Mouse (Mus musculus) hindbrain, embryonic 13.5 days (tissue): Measurements from ENCODE around the gene Uox. TPM values are rescaled to one million over a fixed set of nuclear protein-coding genes. Genes with fewer than 3 reads are reported as not detected.

Experiments used
- ATAC-seq: fragments of 200-750 bp; cut with Nextera tagmentation; 2 replicates; pipeline ENCODE4 v1.8.0; 2017; ENCODE audit warnings: moderate TSS enrichment; ENCODE audit not compliant: low FRiP score
- H3K27ac ChIP-seq: fragments of 300-500 bp; sonication (generic); 2 replicates; pipeline ENCODE4 v1.5.1; 2015; ENCODE audit warnings: inconsistent platforms, mild to moderate bottlenecking, moderate library complexity
- H3K27me3 ChIP-seq: fragments of 300-500 bp; sonication (generic); 2 replicates; pipeline ENCODE4 v1.6.1; 2015; ENCODE audit warnings: mild to moderate bottlenecking, inconsistent platforms
- H3K36me3 ChIP-seq: fragments of 300-500 bp; sonication (generic); 2 replicates; pipeline ENCODE4 v1.6.1; 2015; ENCODE audit warnings: mild to moderate bottlenecking, inconsistent platforms
- H3K4me1 ChIP-seq: fragments of 300-500 bp; sonication (generic); replicated peaks from 2 replicates; pipeline ENCODE4 v1.6.1; 2015; ENCODE audit warnings: inconsistent platforms
- H3K4me2 ChIP-seq: fragments of 300-500 bp; sonication (generic); 2 replicates; pipeline ENCODE4 v1.6.1; 2015; ENCODE audit warnings: inconsistent platforms, mild to moderate bottlenecking, moderate library complexity
- H3K4me3 ChIP-seq: fragments of 300-500 bp; sonication (generic); 2 replicates; pipeline ENCODE4 v1.5.1; 2015; ENCODE audit warnings: mild to moderate bottlenecking, inconsistent platforms
- H3K9ac ChIP-seq: fragments of 300-500 bp; sonication (generic); 2 replicates; pipeline ENCODE4 v1.6.1; 2015; ENCODE audit warnings: mild to moderate bottlenecking, inconsistent platforms
- H3K9me3 ChIP-seq: fragments of 300-500 bp; sonication (generic); 2 replicates; pipeline ENCODE4 v1.6.1; 2016; ENCODE audit warnings: inconsistent platforms
- WGBS: fragments of 180-500 bp; shearing (Covaris S2); methylation state at CpG from one replicate; pipeline ENCODE4 v1.1.7; 2015; 5-methylcytosine and 5-hydroxymethylcytosine counted together
- polyA plus RNA-seq: library from polyadenylated mRNA; unstranded; fragments of >200 nt; fragmentation: Nextera tagmentation; extraction: Ambion mirVana; gene quantifications from 2 replicates; pipeline ENCODE4 v1.2.1, GENCODE M21; 2015

The Uox gene
- polyA plus RNA-seq, 1 experiment from 2014 or later = not detected

- WGBS = 31% methylated on average over 14 of the region's 14 CpGs
- no peaks in the 10 kb centered on the region for H3K9me3 ChIP-seq
- no peaks in the 10 kb centered on the region for H3K27me3 ChIP-seq
- no peak overlapping the region for H3K4me2 ChIP-seq
- H3K9ac ChIP-seq = no peak overlapping the region
- ATAC-seq = no peak
- H3K4me1 ChIP-seq = peaks cover 3% of the 10 kb centered on the region; the same call in 1 of the 2 replicates
- no peak overlapping the region for H3K4me3 ChIP-seq
- H3K36me3 ChIP-seq = no peaks in the 10 kb centered on the region
- H3K27ac ChIP-seq = peak overlapping the region; percentile 44; the same call in 1 of the 2 replicates
Observed at GRCm38 (mm10) chr3:146564268-146565064, 5.8 kb upstream of the Uox start.

DNA sequence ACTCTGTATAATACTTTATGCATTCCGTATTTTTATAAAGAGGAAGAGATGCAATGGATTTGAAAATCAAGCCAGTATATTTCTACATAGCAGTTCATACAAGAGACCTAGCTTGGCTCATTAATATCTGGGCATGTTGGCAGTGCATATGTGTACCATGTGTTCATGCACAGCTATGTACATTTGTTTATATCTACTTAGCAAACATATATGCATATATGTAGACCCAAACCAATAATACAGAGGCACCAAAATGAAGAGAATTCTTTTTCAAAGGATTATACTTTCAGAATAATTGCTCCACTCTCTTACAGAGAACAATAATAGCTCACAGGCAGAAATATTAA is 5.2 kb upstream of the Uox start:
- no peak overlapping the region for H3K4me3 ChIP-seq
- H3K4me2 ChIP-seq = no peak overlapping the region
- no peaks in the 10 kb centered on the region for H3K9me3 ChIP-seq
- no peaks in the 10 kb centered on the region for H3K36me3 ChIP-seq
- WGBS = 97% methylated on average over 1 of the region's 1 CpGs
- no peak for ATAC-seq
- peaks cover 3% of the 10 kb centered on the region; the same call in 1 of the 2 replicates for H3K4me1 ChIP-seq
- H3K27ac ChIP-seq = 0 out of 2 replicates have a peak overlapping the region, but pooled peaks have one; percentile 44
- no peaks in the 10 kb centered on the region for H3K27me3 ChIP-seq
- H3K9ac ChIP-seq = no peak overlapping the region

DNA sequence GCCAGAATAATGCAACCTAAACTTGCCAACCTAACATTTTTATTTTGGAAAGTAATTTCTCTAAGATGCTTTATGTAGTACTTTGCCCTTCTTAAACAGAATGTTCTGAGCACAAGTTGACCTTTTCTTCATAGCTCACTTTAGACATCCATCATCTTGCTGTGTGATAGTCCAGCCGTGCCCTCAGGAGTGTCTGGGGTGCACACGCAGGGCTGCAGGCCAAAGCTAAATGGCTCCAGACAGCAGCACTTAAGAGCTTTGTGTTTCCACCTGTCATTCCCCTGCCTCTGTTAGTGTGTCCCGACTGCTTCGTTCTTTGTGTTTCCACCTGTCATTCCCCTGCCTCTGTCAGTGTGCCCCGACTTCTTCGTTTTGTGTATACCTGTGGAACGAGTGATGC is 2.9 kb upstream of the Uox start:
- Histone ChIP-seq H3K4me1 (peaks cover 3% of the 10 kb centered on the region; the same call in 1 of the 2 replicates), H3K27ac (no peak overlapping the region), H3K4me3 (no peak overlapping the region), H3K9me3 (no peaks in the 10 kb centered on the region), H3K4me2 (no peak overlapping the region), H3K36me3 (no peaks in the 10 kb centered on the region), H3K9ac (no peak overlapping the region), H3K27me3 (no peaks in the 10 kb centered on the region)
- WGBS = 81% methylated on average over 7 of the region's 7 CpGs
- ATAC-seq = no peak

- no peak for ATAC-seq
- H3K9ac ChIP-seq = no peak overlapping the region
- peaks cover 3% of the 10 kb centered on the region; the same call in 1 of the 2 replicates for H3K4me1 ChIP-seq
- no peak overlapping the region for H3K4me3 ChIP-seq
- H3K36me3 ChIP-seq = no peaks in the 10 kb centered on the region
- WGBS = 83% methylated on average over 9 of the region's 9 CpGs
- H3K4me2 ChIP-seq = no peak overlapping the region
- no peaks in the 10 kb centered on the region for H3K27me3 ChIP-seq
- H3K27ac ChIP-seq = no peak overlapping the region
- H3K9me3 ChIP-seq = no peaks in the 10 kb centered on the region
Observed at GRCm38 (mm10) chr3:146567884-146568530, 2.2 kb upstream of the Uox start.

DNA sequence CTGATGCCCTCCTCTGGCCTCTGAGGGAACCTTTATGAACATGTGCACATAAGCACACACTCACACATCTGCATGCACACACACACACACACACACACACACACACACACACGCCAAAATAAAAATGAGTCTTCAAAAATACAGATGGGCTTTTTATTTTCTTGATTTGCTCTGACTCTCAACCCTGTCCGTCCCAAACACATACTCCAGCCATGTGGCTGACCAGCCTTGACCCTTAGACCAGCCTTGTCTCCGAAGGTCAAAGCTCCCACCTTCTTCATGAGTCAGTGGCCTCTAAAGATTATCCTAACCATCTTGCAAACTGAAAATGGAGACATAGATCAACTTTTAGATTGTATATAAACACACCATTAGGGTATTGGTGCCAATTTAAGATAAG is 632 bp upstream of the Uox start:
- Histone ChIP-seq H3K36me3 (no peaks in the 10 kb centered on the region), H3K9me3 (no peaks in the 10 kb centered on the region), H3K4me3 (no peak overlapping the region), H3K27ac (no peak overlapping the region), H3K4me2 (no peak overlapping the region), H3K9ac (no peak overlapping the region), H3K27me3 (no peaks in the 10 kb centered on the region), H3K4me1 (peaks cover 2% of the 10 kb centered on the region; the same call in 1 of the 2 replicates)
- WGBS = 97% methylated on average over 3 of the region's 3 CpGs
- no peak for ATAC-seq

DNA sequence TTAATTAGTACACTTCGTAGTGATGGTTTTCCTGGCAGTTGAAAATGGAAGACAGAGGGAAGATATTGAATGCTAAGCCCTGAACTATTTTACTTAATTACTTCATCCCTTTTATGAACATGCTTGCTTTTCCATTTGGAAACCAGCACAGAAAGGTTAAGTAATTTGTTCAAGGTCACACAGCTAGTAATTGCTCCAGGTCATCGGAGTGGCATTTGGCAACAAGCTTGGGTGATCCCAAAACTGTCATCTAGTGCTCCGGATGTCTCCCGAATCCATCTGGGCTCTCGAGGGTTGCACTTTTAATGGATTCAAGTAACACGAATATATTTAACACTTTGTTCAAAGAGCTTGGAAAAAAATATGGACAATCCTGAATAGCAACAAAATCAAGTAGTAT is 713 bp downstream of the Uox start:
- Histone ChIP-seq H3K4me3 (no peak overlapping the region), H3K36me3 (no peaks in the 10 kb centered on the region), H3K4me2 (no peak overlapping the region), H3K27ac (no peak overlapping the region), H3K27me3 (no peaks in the 10 kb centered on the region), H3K4me1 (no peaks in the 10 kb centered on the region), H3K9ac (no peak overlapping the region), H3K9me3 (no peaks in the 10 kb centered on the region)
- 81% methylated on average over 6 of the region's 6 CpGs for WGBS
- ATAC-seq = no peak

- Histone ChIP-seq H3K9me3 (no peaks in the 10 kb centered on the region), H3K9ac (no peak overlapping the region), H3K27ac (no peak overlapping the region), H3K4me1 (no peaks in the 10 kb centered on the region), H3K36me3 (no peaks in the 10 kb centered on the region), H3K4me3 (no peak overlapping the region), H3K27me3 (no peaks in the 10 kb centered on the region), H3K4me2 (no peak overlapping the region)
- no peak for ATAC-seq
- 70% methylated on average over 1 of the region's 1 CpGs for WGBS
Observed at GRCm38 (mm10) chr3:146571341-146571740, 1.1 kb downstream of the Uox start.

GRCm38 (mm10) chr3:146577591-146577990 is 7.4 kb downstream of the Uox start:
- Histone ChIP-seq H3K4me2 (no peak overlapping the region), H3K4me3 (no peak overlapping the region), H3K27me3 (no peaks in the 10 kb centered on the region), H3K36me3 (no peaks in the 10 kb centered on the region), H3K4me1 (no peaks in the 10 kb centered on the region), H3K9ac (no peak overlapping the region), H3K9me3 (no peaks in the 10 kb centered on the region), H3K27ac (no peak overlapping the region)
- WGBS = 86% methylated on average over 2 of the region's 2 CpGs
- ATAC-seq = no peak

DNA sequence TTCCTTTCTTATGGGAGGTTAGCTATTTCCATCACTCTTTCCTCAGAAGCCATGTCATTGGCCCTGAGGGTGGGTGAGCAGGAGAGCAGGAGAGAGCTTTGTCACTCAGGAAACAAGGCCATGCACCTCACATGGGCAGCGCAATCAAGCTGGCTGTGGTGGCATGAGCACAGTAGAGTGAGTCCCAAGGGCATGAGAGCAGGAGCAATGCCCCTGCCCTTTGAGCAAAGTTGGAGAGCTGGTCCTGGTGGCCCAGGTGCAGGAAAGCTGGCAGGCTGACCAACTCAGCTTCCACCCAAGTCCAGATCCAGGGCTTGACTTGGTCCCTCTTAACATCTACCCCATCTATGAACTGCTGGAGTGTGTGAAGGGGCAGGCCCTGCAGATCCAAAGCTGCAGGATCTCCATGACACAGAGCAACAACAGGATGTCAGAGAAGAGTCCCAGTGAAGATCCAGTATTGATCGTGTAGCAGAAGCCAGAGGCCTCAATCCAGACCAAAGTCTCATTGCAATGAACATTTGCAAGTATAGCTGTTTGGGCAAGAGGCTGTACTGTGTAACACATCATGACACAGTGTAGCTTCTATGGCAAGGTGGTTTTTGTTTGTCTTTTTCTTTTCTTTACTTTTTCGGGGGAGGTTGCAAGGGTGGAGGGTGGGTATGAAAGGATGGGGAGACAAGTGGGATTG is 10.0 kb downstream of the Uox start:
- Histone ChIP-seq H3K36me3 (no peaks in the 10 kb centered on the region), H3K4me3 (no peak overlapping the region)
- no peak for ATAC-seq

DNA sequence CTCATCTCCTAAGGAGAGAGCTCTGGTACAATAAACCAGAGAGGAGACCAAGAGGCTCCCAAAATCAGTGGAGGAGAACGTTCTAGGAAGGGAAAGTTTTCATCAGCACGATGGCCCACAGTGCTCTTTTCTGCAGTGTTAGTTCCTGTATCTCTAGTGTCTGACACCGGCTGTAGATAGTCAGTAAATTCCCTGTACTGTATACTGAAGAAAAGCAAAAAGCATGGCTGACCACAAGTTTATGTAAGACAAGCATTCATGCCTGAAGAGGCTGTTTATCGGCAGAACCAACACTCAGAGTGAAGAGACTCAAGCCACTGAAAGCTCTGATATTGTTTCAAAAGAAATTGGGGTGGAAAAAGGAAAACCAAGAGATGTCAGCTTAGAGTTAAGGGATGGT is 13.3 kb downstream of the Uox start:
- Histone ChIP-seq H3K27ac (no peak overlapping the region), H3K9me3 (no peaks in the 10 kb centered on the region), H3K27me3 (no peaks in the 10 kb centered on the region), H3K36me3 (no peaks in the 10 kb centered on the region), H3K4me2 (no peak overlapping the region), H3K9ac (no peak overlapping the region), H3K4me1 (no peaks in the 10 kb centered on the region), H3K4me3 (no peak overlapping the region)
- WGBS = 89% methylated on average over 4 of the region's 4 CpGs
- ATAC-seq = no peak

More for the DNA sequence above, 10.0 kb downstream of the Uox start:
- Histone ChIP-seq H3K4me1 (no peaks in the 10 kb centered on the region), H3K27ac (no peak overlapping the region), H3K9ac (no peak overlapping the region), H3K4me2 (no peak overlapping the region), H3K9me3 (no peaks in the 10 kb centered on the region), H3K27me3 (no peaks in the 10 kb centered on the region)
- 95% methylated on average over 3 of the region's 3 CpGs for WGBS

- no peak for ATAC-seq
- no peak overlapping the region for H3K4me3 ChIP-seq
- H3K4me1 ChIP-seq = no peaks in the 10 kb centered on the region
- H3K27ac ChIP-seq = no peak overlapping the region
- no peak overlapping the region for H3K9ac ChIP-seq
- no peaks in the 10 kb centered on the region for H3K36me3 ChIP-seq
- no peak overlapping the region for H3K4me2 ChIP-seq
- H3K9me3 ChIP-seq = no peaks in the 10 kb centered on the region
- 77% methylated on average over 5 of the region's 5 CpGs for WGBS
- H3K27me3 ChIP-seq = no peaks in the 10 kb centered on the region
Observed at GRCm38 (mm10) chr3:146583908-146584307, 13.7 kb downstream of the Uox start.

DNA sequence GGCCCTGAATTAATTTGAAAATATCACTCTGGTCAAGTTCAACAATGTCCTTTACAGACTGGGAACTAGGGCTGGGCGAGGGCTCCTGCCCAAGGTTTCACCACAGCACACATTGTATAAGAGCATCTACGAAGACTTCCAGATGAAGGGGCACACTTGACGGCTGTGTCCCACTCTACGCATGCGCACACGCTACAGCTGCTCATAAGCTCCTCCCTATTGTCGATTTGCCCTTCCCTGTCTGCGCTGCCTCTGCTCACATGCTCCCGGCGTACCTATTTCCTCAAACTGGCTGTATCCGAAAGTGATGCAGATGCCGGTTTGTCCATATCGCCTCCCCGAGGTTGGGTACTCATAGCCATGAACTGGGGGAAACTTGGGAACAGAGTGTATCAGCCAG is 16.4 kb downstream of the Uox start:
- no peak overlapping the region for H3K9ac ChIP-seq
- H3K4me1 ChIP-seq = no peaks in the 10 kb centered on the region
- no peak for ATAC-seq
- no peak overlapping the region for H3K4me2 ChIP-seq
- H3K36me3 ChIP-seq = no peaks in the 10 kb centered on the region
- H3K27ac ChIP-seq = no peak overlapping the region
- no peak overlapping the region for H3K4me3 ChIP-seq
- H3K27me3 ChIP-seq = no peaks in the 10 kb centered on the region
- WGBS = 95% methylated on average over 14 of the region's 14 CpGs
- H3K9me3 ChIP-seq = no peaks in the 10 kb centered on the region
